Mouse (Mus musculus): Measurements from ENCODE around the gene Gdf7.

- TF ChIP-seq POLR2A (IDR thresholded peaks at IDR 0.05; ENCODE audit: low read depth, low read length) (no peak), CTCF (IDR thresholded peaks at IDR 0.05; ENCODE audit: extremely low read depth, insufficient read length, insufficient replicate concordance, low read depth, low read length) (no peak)
Observed at GRCm38 (mm10) chr12:8337286-8338060, 35.7 kb upstream of the Gdf7 start.

All from small intestine, adult 2 months (tissue).